Mouse (Mus musculus) heart, adult 8-10 months (tissue): ENCODE measurements around the gene Acp4. TPM values are rescaled to one million over a fixed set of nuclear protein-coding genes. Genes with fewer than 3 reads are reported as not detected.
"Not testable (repeated sequence)": the region's sequence is repeated elsewhere in the genome, so short reads cannot be mapped to it uniquely, and the experiment has no call there.

Source experiments
- DNase-seq: peaks from one replicate; pipeline ENCODE4 v3.0.0; 2022; ENCODE audit warnings: low spot score
- total RNA-seq, 4 experiments: library from RNA; stranded (reverse); gene quantifications; 2 replicates each; pipeline ENCODE4 v1.2.4; 2022

The Acp4 gene
- not detected for total RNA-seq

DNA sequence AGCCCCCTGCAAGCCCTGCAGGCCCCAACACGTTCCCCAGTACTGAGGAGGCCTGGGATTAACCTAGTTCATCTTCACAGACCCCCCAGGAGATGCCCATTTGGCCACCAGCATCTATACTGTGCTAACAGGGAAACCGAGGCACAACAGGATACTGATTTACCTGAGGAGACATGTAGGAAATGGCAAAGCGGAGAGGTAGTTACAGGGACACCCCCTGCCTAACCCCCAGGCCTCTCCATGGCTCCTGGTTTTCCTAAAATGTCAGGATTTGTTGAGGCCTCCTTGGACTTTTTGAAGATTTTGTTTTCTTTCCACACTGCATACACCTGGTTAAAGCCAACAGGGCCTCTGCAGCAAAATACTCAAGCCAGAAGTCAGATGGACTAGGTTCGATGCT lies at the start of gene Acp4:
TSS of gene Acp4 (minus strand) at position 101 of the 400 bp plus-strand sequence.
- no peak for DNase-seq

- no peak for DNase-seq
Measured at GRCm38 (mm10) chr7:44306516-44307240, 49.5 kb upstream of the Acp4 start, which contains the start of gene Clec11a. Clec11a (minus strand) TSS chr7:44306902.

GRCm38 (mm10) chr7:44305686-44306085 lies 48.5 kb upstream of the Acp4 start:
- DNase-seq: no peak

DNA sequence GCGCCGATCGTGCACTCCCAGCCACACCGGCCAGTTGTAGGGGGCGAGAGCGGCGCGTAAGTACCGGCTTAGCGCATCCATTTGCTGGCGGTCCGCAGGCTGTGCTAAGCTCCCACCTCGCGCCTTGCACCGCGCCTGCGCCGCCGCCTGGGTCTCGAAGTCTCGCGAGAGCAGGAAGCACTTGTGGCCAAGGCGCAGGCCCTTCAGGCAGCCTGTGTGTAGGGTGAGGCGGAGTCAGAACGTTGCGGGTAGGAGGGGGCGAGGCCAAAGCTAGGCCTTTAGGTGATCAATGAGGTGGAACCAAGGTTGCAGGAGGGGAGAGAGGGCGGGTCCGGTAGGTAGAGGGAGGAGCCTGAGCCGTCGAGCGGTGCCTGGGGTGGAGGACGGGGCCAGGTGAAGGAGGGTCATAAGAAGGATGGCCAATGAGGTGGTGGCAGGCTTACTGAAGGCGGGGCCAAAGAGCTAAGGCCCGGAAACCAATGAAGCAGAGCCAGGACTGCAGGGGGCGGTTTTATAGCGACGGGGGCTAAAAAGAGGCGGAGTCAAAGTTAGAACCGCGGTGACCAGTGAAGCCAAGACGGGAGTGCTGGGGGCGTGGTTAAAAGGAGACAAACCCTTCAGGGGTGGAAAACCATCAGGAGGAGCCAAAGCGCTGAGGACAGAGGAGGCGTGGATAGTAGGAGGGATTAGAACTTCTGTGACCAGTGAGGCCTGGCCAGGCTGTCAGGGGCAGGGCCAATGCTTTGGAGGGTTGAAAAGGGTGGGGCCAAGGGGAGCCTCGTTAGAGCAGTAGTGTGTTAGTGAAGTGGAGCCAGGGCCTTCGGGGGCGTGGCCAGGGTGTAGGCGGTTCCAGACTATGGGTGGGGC lies 47.8 kb upstream of the Acp4 start:
- DNase-seq: peak; percentile 94

DNA sequence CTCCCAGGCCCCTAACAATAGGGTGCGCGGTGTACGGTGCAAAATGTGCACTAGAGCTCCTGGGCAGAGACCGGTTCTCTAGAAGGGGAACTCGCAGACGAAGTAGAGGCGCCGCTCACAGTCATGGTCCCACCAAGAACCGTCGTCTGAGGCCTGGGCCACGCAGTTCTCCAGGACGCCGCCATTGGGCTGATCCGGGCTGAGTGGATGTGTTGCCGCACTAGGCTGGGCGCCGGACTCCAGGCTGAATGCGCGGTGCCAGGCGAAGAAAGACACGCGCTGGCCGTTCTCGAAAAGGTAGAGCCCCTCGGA lies 47.2 kb upstream of the Acp4 start:
- no peak for DNase-seq

DNA sequence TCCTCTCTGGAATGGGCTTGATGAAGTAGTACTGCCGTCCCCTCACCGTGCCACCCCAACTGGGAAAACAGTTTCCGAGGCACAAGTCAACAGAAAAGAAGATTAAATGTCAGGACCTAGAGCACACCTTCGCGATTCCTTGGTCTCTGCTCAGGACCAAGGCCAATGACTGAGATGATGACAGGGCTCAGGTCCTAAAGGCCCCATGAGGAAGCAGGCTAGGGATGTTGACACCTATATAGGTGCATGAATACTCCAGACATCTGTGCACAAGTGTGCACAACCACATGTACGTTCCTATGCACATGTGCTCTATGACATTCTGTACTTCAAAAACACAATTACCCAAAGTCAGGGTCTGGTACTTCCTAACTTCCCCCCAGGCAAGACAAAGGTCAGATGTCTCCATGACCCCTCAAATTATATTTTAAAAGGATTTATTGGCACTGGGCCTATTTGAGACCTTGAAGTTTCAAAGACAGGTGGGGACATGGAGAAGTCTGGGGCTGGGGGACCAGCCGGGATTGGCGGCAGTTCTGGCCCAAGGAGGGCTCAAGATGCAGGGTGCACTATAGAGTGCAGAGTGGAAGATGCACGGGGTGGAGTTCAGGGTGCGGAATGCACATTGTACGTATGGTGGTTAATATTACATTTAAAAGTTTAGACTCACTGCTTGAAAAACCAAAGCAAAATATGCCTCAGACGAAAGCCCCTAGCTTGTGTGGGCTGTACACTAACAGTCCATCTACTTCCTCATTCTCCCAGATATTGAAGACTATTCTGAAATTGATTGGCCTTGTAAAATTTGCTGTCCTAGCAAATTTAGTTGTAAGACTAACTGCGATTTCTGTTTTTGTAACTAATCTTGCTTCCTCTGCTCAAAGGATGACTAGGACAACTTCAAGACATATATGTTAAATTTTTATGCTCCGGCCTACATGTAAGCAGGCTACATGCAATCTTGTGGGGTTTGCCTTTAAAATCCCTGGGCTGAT lies 46.5 kb upstream of the Acp4 start:
- no peak for DNase-seq

- DNase-seq: not testable (repeated sequence)
Measured at GRCm38 (mm10) chr7:44297501-44297900, 40.3 kb upstream of the Acp4 start.

DNA sequence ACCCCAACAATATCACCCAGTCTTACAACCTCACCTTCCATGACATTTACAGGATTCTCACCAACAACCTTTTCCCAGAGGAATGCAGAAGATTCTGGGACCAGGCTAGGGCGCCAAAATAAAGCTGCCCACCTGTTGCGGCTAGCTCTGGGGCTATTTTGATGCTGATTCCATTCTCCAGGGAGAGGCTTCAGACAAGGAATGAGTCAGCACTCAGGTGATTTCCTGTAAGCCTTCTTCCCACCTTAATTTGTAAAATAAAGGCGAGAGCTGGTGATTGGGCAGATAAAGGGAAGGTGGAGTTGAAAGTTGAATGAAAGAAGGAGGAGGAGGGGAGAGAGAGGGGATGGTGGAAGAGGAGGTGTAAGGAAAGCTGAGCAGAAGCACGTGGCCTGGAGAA lies 34.2 kb upstream of the Acp4 start:
- no peak for DNase-seq

- DNase-seq: no peak
Measured at GRCm38 (mm10) chr7:44290986-44291385, 33.8 kb upstream of the Acp4 start.

GRCm38 (mm10) chr7:44287760-44288159 lies 30.6 kb upstream of the Acp4 start:
- DNase-seq: no peak

DNA sequence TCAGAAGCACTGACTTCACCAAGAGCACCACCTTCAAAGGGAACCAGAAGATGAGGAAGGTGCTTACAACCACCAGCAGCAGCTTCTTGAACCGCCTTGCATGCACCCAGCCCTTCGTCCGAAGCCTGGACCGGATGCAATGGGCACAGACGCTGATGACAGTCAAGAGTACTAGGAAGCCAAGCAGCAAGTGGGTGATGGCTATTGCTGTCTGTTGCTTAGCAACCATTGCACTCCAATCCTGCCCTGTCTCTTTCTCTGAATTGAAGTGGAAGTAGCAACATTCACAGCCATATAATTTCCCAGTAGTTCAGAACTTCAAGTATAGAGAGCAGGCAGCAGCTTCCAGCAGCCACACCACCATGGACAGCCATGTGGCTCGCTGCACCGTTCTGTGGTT lies 24.4 kb upstream of the Acp4 start:
- DNase-seq: no peak

GRCm38 (mm10) chr7:44280959-44281358 lies 23.8 kb upstream of the Acp4 start:
- DNase-seq: no peak

DNA sequence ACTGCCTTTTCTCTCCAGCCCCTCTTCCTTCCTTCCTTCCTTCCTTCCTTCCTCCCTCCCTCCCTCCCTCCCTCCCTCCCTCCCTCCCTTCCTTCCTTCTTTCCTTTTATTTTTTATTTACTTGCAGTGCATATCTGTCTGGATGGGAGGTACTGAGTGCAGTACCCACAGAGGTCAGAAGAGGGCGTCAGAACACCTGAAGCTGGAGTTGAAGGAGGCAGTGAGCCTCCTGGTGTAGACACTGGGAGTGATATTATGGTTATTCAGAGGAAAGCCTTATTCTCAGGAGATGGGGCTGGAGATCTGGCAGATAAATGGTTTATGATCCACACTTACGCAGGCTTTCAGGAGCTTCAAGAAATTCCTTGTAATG lies 20.1 kb upstream of the Acp4 start:
- DNase-seq: no peak

GRCm38 (mm10) chr7:44276461-44277249 lies 19.5 kb upstream of the Acp4 start:
- no peak for DNase-seq

- no peak for DNase-seq
Measured at GRCm38 (mm10) chr7:44275546-44275945, 18.4 kb upstream of the Acp4 start.

- DNase-seq: no peak
Measured at GRCm38 (mm10) chr7:44274096-44274495, 16.9 kb upstream of the Acp4 start.

- no peak for DNase-seq
Measured at GRCm38 (mm10) chr7:44273446-44273845, 16.3 kb upstream of the Acp4 start.

- DNase-seq: no peak
Measured at GRCm38 (mm10) chr7:44272546-44272945, 15.4 kb upstream of the Acp4 start.

DNA sequence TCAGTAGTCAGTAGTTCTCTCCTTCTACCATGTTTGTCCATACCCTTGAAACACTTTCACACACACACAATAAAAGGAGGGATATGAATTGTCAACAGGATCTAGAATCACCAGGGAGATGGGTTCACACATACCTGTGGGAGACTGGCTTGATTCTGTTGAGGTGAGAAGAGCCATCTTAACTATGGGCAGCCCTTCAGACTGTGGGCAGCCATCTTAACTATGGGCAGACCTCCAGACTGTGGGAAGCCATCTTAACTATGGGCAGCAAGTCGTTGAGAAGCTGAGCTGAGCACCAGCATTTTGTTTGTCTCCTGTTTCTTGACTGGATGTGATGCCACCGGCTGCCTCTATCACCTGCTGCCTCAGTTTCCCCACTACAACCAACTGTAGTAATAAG lies 14.1 kb upstream of the Acp4 start:
- no peak for DNase-seq

DNA sequence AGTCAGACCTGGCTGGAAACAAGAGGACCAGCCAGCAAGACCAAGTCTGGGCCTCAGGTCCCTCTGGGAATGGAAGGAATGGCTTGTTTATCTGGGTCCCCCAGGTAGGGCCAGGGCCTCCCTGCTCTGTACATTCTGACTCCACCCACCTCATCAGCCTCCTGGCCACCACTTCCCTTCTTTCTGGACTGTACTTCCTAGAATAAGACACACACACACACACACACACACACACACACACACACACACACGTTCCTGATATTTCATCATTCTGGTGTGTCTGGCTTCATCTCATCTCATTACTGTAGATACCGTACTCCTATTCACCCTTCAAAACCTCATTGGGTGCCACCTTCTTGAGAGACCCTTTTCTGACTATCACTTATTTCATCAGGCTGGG lies 12.2 kb upstream of the Acp4 start:
- DNase-seq: no peak

- DNase-seq: no peak
Measured at GRCm38 (mm10) chr7:44268117-44268516, 10.9 kb upstream of the Acp4 start.
